13 mouse cellular contexts compared by ENCODE assay signal in the genomic region with DNA sequence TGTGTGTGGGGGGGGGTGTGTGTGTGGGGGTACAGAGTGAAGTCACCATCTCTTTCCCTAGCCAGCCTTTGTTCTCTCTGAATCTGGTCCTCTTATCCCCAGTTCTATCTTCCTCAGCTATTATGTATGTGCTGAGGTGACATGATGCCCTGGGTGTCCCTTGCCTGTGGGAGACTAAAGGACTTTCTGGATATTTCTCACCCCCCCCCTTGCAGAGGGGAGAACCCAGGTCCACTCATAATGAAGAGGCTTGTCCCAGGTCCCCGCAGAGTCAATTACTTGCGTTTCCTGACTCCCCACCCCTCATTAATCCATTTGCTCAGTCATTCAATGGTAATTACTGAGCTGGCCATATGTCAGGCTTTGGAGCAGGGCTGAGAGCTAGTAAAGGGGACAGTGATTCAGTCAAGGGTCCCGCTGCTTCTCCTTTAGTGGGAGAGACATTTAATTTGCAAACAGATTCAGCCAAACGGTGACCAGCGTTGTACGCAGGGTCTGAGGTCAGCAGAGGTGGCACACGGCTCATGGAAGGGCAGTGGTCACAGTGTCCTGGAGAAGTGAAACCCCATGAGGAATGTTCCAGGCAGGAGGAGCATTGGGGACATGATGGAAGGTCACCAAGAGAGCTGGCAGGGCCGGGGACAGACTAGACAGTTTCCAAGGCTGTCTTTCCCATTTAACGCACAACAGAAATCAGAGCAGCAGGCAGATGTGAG.
DNase-seq lines count a peak whose midpoint lies in the region; ATAC-seq lines count a peak whose summit lies in the region.
"Had no signal": no experiment of that assay in that cellular context is flagged by ENCODE, and none has a peak within 500 bp of the region (broad histone marks: within the 10 kb centered on the region; RNA-seq: fewer than 3 reads in every experiment).

No protein-coding gene starts in this region.

- no peaks in the 10 kb centered on the region for H3K27me3 ChIP-seq in forebrain, embryonic 16.5 days (replicated peaks; ENCODE audit: control insufficient read depth, insufficient read depth, low read length)
- peaks cover 4% of the 10 kb centered on the region; the same call in 1 of the 2 replicates for H3K27me3 ChIP-seq in midbrain, embryonic 13.5 days

- peak overlapping the region; percentile 33; the same call in 1 of the 2 replicates for H3K9ac ChIP-seq in forebrain, embryonic 16.5 days (replicated peaks; ENCODE audit: low read depth, low read length)
- H3K9ac ChIP-seq in midbrain, embryonic 13.5 days (replicated peaks), result 0 out of 2 replicates have a peak overlapping the region, but pooled peaks have one; percentile 0
- H3K9ac ChIP-seq: liver, embryonic 15.5 days had no signal

- 18% methylated on average over 9 of the region's 9 CpGs for WGBS in forebrain, embryonic 16.5 days
- 26% methylated on average over 9 of the region's 9 CpGs for WGBS in midbrain, embryonic 13.5 days

- no peak overlapping the region for H3K4me3 ChIP-seq in forebrain, embryonic 16.5 days (replicated peaks; ENCODE audit: low read length)
- no peak overlapping the region for H3K4me3 ChIP-seq in midbrain, embryonic 13.5 days (replicated peaks)
- H3K4me3 ChIP-seq: liver, embryonic 15.5 days had no signal

- intact Hi-C loops in heart, postnatal 36 days (cut with DNase I), result no loop called here

- DNase-seq in frontal cortex, adult 2 months (ENCODE audit: extremely low spot score in 1 of 2, low spot score in 1 of 2), result no peak
- DNase-seq in retina, postnatal 1 day, result peak; percentile 84
- no peak for DNase-seq in heart, postnatal 36 days
- no peak for DNase-seq in lung, postnatal 14 days
- DNase-seq: cerebellum, adult 8-10 months; heart, adult 11 months; kidney, postnatal 14 days; spleen, adult 18-20 months had no signal

- no peaks in the 10 kb centered on the region for H3K9me3 ChIP-seq in forebrain, embryonic 16.5 days (ENCODE audit: control insufficient read depth, low read length)
- no peaks in the 10 kb centered on the region for H3K9me3 ChIP-seq in midbrain, embryonic 13.5 days
- H3K9me3 ChIP-seq: liver, embryonic 15.5 days had no signal

- H3K4me1 ChIP-seq in forebrain, embryonic 16.5 days (replicated peaks; ENCODE audit: control insufficient read depth, insufficient read depth, low read length), result peaks cover 19% of the 10 kb centered on the region
- peaks cover 28% of the 10 kb centered on the region for H3K4me1 ChIP-seq in midbrain, embryonic 13.5 days (replicated peaks)
- H3K4me1 ChIP-seq: liver, embryonic 15.5 days had no signal

- ATAC-seq in frontal cortex, adult (ENCODE audit: low TSS enrichment), result 0 out of 2 replicates have a peak, but pooled peaks have one; percentile 6
- no peak; the same call in 1 of the 2 replicates for ATAC-seq in forebrain, embryonic 16.5 days
- ATAC-seq in midbrain, embryonic 13.5 days, result peak; percentile 26
- no peak for ATAC-seq in granulocyte monocyte progenitor cell, adult 5-6 weeks (replicated peaks; ENCODE audit: poor library complexity, severe bottlenecking)

- H3K36me3 ChIP-seq in forebrain, embryonic 16.5 days (ENCODE audit: control insufficient read depth, insufficient read depth), result no peaks in the 10 kb centered on the region
- peaks cover 10% of the 10 kb centered on the region; the same call in 1 of the 2 replicates for H3K36me3 ChIP-seq in midbrain, embryonic 13.5 days
- H3K36me3 ChIP-seq: liver, embryonic 15.5 days had no signal

- H3K4me2 ChIP-seq in forebrain, embryonic 16.5 days (ENCODE audit: low read length), result no peak overlapping the region
- H3K4me2 ChIP-seq in midbrain, embryonic 13.5 days (replicated peaks), result no peak overlapping the region
- H3K4me2 ChIP-seq: liver, embryonic 15.5 days had no signal

- peak overlapping the region; percentile 75 for H3K27ac ChIP-seq in forebrain, embryonic 16.5 days (ENCODE audit: low read length)
- H3K27ac ChIP-seq in midbrain, embryonic 13.5 days, result peak overlapping the region; percentile 87
- H3K27ac ChIP-seq: liver, embryonic 15.5 days had no signal

Comparison
In these comparisons a context has a peak if more than half of its experiments do, and no peak if none do; other contexts are left out.
1. ATAC-seq: peak in frontal cortex, adult (single experiment) and midbrain, embryonic 13.5 days (single experiment); none in forebrain, embryonic 16.5 days (single experiment) and granulocyte monocyte progenitor cell, adult 5-6 weeks (single experiment).